Mouse (Mus musculus): ENCODE results near the gene Napepld.
"Not testable (repeated sequence)": the region's sequence is repeated elsewhere in the genome, so short reads cannot be mapped to it uniquely, and the experiment has no call there.

Napepld gene

DNA sequence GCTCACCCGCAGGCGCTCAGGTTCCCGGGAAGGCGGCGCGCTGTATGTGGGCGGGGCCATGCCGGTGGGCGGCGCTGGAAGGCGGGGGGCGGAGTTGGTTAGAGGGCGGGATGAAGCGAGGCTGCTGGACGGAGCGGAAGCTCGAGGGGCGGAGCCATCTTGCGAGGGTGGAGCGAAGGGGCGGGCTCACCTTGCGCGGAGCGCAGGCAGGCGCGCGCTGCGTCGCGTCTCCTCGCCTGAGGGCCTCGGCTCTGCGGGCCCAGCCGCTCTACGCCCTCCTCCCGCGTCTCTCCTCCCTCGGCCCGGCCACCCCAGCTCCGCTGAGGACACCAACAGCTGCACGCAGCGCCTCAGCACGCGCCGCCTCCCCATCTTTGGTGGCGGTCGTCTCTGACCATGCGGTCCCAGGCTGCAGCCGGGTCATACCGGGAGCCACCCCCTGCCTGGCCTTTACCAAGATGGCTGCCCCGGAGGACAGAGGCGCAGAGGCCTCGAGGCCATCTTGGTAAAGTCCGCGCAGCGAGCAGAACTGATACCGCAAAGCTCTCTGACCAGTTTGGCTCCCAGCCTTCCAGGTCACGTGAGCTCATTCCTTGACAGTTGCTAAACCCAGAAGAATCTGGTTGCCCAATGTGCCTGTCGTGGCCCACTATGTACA lies at the start of gene Napepld:
TSS of gene Napepld (minus strand) at position 46 of the 658 bp plus-strand sequence.
- DNase-seq = peak; percentile 99

DNA sequence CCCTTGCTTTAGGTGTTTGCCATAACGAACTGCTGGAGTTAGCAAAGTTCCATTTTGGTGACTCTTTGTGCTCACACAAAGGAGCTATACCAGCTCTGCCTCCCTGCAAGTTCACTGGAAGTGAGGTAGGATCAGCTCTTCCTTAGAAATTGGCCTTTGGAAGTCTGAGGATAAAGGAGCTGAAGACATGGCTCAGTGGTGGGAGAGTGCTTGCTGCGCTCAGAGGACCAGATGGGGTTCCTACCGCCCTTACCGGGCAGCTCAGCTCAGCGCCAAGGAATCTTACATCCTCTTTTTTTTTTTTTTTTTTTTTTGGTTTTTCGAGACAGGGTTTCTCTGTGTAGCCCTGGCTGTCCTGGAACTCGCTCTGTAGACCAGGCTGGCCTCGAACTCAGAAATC lies 44.8 kb upstream of the Napepld start:
- DNase-seq = no peak

DNA sequence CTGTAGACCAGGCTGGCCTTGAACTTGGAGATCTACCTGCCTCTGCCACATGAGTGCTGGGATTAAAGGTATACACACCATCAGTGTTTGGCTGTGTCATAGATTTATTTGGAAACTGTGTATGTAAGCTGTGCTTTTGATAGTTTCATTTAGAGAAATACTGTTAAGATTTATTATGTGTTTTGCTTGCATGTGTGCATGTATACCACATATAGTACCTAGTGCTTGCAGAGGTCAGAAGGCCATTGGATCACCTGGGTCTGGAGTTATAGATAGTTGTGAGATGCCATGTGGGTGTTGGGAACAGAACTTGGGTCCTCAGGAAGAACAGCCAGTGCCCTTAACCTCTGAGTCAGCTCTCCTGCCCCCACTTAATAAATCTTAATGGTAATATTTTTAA lies 43.5 kb upstream of the Napepld start:
- DNase-seq = no peak

DNA sequence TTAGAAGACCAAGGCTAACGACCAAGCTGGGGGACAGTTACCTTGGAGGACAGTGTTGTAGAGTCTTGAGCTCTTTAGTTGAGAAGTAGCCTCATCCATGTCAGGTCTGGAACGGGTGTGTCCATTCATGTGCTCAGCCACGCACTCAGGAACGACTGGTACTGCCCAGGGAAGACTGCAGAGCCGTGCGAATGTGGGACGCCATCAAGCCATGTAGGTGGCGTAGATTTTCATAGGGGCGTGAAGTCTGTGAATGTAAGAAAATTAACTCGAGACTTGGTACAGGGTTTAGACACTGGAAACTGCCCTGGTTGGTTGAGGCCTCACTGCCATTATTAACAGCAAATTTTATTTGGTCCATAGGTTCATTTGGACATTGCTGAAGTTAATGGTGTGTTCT lies 42.4 kb upstream of the Napepld start:
- DNase-seq = no peak

DNA sequence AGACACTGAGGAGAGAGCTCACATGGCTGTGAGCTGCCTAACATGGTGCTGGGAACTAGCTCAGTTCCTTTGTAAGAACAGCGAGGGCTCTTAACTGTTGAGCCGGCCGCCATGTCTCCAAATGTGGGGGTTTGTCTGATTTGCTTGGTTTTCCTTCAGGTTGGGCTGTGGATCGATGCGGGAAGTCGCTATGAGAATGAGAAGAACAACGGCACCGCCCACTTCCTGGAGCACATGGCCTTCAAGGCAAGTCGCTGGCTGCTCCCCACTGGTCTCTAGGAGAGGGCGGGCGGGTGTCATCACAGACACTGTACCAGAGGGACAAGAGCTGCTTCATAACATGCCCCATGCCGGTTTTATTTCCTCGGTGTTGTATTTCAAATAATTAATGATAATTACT lies 38.7 kb upstream of the Napepld start:
- no peak for DNase-seq

DNA sequence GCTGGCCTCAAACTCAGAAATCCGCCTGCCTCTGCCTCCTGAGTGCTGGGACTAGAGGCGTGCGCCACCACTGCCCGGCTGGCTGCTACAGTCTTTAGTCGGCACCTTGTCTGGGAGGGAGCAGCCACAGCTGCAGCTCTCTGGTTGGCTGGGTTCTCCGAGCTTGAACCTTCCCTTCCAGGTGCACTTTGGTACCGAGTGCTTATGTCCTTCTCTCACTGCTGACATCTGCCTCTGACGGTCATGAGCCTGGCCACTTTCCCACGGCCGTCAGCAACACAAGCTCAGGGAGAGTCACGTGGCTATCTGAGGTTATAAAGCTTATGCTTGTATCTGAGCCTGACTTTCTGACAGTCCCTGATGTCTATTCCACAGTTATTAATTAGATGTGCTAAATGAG lies 37.9 kb upstream of the Napepld start:
- peak; percentile 79 to 88 for DNase-seq

DNA sequence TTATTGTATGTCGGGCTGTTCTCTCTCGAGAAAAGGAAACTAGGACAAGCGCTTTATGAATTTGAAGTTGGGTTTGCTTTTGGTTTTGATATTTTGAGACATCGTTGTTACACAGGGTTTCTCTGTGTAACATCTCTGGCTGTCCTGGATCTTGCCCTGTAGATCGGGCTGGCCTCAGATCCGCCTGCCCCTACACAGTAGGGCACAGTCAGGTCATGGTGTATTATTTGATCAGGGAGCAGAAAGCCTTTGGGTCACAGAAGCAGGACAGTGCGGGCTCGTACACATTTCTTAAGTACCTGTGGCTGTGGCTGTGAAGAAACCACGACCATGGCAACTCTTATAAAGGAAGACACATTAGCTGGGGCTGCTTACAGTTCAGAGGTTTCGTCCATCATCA lies 36.4 kb upstream of the Napepld start:
- DNase-seq = no peak

DNA sequence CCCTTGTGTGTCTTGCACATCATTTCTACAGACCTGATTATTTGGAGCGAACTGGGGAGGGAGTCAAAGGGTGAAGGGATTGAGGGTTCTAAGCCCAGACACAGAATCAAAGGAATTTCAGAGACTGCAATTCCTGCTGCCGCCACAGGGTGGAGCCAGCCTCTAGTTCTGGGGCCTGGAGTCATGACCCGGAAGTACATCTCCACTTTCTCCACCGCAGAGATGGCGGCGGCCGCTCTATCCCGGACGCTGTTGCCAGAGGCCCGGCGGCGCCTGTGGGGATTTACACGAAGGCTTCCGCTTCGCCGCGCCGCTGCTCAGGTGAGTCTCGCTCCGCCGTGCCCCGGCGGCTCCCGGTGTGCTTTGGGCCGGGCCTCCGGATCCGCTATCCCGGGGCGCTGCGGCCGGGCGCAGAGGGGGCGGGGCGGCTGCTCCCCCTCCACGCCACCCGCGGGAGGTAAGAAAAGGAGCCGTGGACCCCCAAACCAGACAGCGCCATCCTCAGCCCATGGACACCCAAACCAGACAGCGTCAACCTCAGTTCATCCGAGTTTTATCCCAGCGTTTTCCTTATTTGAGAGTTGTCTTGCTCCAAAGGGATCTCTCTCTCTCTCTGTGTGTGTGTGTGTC lies 35.9 kb upstream of the Napepld start, which contains the start of gene Pmpcb:
TSS of gene Pmpcb (plus strand) at position 186 of the 630 bp plus-strand sequence.
- peak; percentile 90 to 92 for DNase-seq

DNA sequence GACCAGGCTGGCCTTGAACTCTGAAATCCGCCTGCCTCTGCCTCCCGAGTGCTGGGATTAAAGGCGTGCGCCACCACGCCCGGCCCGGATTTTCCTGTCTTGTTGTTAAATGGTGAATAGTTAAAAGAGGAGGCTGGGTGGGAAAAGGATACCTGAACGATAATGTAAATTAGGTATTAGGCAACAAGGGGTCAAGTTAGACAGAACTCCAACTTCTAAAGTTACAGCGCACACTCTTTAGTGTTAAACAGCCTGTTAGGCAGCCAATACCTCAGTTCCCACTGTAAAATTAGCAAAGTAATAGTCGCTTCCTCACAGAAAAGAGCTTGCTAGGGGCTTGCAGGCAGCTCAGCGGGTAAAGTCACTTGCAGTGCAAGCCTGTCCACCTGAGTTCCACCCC lies 34.9 kb upstream of the Napepld start:
- no peak for DNase-seq

DNA sequence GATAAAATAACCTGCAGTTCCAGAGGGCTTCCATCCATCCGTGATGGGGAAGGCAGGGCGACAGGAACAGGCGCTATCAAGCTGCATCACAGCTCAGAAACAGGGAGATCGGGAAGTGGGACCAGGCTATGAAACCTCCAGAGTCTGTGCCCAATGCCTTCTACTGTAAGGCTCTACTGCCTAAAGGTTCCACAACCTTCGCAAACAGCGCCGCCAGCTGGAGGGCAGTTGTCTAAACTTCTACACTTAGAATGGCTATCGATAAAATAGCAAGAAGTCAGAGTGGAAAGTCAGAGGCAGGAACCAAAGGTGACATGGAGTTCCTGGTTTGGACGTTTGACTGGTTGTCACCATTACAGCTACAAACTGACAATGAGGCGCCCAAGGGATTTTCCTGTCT lies 34.4 kb upstream of the Napepld start:
- peak; percentile 78 to 95 for DNase-seq

DNA sequence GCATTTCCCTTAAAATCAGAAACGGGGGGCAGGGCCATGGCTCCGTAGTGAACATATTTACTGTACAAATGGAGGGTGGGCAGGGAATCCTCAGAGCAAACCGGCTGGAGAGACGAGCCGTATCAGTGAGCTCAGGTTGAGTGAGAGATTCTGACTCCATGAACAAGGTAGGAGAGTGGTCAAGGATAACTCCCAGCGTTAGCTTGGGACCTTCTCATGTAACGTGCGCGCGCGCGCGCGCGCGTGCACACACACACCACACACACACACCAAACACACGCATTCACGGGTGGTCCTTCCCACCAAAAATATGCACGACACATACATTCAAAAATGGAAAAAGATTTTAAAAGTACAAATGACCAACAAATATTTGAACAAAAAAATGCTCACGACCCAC lies 33.9 kb upstream of the Napepld start:
- peak in 1 of 2 experiments; percentile 19 for DNase-seq

DNA sequence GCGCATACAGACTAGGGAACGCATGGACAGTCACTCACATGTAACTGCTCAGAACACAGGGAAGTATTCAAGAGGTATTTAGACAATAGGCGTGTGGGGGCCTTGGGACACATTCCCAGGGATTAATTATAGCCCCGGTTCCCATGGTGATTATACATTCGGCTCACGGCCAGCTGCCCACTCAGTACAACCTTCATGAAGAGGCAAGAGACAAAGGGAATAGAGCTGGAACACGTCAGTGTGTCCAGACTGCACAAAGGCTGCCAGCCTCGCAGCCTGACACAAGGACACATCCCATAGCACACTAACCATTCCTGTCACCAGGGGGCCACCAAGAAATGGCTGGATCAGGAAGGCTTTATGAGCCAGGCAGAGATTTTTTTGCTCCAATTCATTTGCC lies 31.7 kb upstream of the Napepld start:
- DNase-seq = peak; percentile 50 to 73

DNA sequence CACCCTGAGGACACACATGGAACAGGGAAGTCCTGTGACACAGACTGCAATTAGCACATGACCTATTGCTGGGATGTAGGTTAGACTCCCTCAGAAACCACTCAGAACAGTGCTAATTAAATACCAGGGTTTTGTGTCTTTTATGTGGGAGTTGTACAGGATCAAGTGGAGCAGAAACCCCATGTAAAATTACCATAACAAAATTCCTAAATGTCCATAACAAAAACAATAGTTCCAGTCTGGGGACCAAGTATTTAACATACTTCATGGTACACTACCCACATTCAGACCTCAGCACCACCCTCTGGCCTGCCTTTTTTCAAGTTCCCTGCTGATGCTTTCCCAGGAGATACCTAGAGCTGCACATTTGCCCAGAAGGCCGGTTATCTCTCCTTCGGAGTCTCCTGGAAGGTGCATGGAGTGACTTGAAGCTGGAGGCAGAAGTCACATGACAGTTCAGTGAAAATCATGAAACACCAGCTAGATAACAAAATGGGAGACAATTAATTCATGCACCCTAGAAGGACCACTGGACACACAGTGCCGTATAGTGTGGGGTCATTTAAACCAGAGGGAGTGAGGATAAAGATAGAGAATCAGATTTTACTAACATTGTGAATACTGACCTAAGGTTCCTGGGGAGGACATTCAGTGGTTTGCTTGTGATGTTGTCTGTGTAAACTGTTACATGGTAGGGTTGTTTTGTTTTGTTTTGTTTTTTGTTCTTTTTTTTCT lies 31.1 kb upstream of the Napepld start:
- DNase-seq = no peak

DNA sequence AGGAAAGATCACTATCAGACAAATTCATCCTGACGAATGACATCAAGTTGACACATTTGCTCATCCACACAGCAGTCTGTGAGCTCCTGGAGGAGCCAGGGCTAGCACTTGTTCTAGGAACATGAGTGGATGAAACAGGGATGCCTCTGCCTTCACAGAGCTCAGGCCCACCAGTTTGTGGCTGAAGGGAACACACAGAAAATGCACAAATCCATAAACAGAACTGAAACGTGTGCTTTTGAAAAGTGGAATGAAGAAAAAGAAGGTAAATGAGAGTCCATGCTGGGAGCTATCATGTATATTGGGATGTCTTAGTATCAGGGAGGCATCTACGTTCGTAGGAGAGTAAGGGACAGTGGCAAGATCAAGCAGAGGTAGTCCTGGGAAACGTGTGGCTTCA lies 27.9 kb upstream of the Napepld start:
- no peak for DNase-seq

DNA sequence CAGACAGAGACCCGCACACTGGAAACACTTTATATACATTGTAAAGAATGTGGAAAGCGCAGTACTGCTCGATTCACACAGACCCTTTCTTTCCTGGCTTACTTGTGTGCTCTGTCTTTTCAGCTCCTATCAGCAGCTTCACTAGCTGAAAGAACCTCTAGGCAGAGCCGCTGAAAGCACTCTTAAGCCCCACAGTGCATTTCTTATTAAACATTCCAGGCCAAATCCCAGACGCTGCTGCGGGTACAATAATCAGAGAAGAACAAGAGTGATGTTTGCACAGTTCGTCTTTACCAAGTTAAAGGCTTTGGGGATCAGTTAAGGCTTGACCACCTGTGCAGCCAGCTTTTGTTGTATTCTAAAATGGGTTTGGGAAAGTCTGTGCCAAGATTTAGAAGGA lies 23.7 kb upstream of the Napepld start:
- DNase-seq = no peak

DNA sequence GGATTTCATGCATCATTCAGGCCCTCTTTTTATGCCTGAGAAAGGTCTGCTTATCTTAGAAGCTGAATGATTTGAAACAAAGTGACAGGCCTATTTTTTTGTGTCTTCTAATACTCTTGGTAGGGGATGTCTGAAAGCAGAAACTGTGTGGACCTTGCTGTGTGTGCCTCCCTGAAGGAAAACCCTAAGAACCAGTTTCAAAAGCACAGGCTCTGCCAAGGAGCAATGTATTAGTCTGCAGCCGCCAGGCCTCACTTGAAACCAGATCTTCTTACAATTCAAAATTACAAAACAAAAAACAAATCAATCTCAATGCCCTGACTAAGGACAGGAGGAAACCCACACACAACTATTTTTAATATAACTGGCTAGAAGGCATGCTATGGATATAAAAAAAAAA lies 23.2 kb upstream of the Napepld start:
- DNase-seq = no peak

DNA sequence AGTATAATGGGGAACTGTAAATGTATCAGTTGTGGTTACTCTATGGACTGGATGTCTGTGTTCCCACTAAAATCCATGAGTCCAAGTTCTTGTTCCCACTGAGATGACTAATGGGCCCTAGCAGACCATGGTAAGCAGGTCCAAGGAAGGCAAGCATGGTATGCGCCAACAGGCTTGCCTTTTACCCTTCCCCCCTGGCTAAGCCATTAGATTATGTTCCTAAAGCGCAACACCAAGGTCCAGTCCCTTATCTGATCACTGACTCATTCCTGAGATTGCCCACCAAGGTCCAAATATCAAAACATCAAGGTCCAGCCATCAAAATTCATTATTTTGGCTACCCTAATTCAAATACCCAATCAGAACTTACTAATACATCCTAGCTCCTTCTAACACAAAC lies 18.0 kb upstream of the Napepld start:
- no peak for DNase-seq

DNA sequence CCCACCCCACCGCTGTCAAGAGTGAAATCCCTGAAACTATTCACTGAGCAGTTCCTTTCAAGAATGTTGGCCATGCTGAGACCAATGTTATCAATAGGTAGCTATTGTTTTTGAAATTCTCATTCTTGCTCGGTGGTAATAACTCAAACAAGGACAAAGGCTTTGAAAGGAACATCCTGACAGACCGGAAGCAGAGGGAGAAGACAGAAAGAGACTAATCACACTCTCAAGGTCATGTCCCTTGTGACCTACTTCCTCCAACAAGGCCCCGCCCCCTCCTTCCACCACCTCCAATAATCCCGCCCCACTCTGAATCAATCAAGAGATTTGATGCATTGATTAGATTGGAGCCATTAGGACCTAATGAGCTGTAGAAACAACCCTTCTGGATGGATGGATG lies 17.4 kb upstream of the Napepld start:
- no peak for DNase-seq

DNA sequence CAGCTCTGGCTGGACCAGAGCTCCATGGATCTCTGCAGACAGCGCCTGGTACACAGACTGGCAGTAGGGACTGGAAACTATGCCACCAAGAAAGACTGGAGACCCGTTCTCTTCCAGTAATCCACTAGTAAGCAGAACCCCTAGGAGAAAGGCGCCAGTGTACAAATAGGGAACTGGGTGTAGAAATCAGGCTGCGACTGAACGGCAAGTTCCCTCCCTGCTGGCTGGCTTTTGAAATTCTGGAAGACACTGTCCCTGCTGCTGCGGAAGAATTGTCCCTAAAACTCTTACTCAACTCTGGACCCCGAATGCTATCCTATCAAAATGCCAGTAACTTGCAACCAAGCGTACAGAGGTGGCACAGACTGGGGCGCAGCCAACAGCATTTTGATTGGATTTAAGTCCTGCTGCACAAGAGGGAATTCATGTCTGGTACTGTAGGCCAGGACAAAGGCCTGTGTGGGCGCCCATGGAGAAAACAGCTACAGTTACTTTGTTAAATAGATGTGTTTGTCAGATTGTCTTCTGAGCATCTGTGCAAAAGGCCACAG lies 16.0 kb upstream of the Napepld start:
- DNase-seq = no peak

DNA sequence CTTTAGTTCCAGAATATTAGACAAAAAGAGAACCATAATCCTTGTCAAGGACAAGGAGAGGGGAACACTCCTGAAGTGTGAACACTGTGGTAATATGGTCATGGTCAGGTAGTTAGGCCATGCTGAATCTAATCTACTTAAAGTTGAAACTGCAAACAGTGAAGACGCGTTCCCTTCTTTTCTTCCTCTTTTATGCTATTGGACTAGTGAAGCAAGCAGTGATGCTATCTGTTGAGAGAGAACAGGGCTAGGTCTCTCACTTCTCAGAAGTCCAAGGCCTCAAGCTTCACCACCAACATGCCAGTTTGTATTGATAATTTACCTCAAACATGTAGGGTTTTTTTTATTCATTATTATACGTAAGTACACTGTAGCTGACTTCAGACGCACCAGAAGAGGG lies 13.3 kb upstream of the Napepld start:
- DNase-seq = no peak

DNA sequence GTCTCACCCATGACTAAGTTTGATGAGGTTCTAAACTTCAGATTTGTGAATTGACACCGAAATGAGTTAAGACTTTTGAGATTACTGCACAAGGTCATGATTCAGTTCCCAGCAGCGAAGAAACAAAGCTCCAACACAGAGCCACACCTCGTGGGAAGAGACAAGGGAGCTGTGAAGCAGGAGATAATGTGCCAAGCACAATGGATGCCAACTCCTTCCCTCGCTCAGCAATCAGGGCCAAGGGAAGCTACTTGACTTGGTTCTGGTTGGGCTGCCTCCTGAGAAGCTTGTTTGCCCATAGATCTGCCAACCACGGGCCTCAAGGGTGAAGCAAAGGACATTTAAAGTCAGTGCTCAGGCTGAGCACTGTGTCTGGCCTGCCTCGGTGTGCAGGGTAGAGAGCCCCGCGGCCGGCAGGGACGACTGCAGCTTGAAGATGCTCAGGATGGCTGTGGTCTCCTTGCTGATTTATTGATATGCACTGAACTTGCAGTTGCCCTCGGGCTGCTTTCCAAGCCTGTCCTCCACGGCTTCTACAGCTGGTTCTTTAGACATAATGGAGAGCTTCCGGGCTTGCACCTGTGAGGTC lies 11.0 kb upstream of the Napepld start:
- DNase-seq = no peak

DNA sequence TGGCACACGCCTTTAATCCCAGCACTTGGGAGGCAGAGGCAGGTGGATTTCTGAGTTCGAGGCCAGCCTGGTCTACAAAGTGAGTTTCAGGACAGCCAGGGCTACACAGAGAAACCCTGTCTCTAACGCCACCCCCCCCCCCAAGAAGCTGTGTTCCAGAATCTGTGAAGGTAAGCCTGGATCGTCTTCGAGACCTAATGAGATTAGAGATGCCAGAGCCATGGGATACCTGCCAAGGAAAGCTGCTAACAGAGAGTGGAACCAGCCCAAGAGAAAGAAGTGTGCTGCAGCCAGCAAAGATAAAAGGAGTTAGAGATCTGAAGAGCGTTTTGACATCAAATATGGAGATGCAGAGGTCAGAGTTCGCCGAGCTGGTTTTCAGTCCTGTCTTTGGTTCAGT lies 6.8 kb upstream of the Napepld start:
- not testable (repeated sequence) for DNase-seq

DNA sequence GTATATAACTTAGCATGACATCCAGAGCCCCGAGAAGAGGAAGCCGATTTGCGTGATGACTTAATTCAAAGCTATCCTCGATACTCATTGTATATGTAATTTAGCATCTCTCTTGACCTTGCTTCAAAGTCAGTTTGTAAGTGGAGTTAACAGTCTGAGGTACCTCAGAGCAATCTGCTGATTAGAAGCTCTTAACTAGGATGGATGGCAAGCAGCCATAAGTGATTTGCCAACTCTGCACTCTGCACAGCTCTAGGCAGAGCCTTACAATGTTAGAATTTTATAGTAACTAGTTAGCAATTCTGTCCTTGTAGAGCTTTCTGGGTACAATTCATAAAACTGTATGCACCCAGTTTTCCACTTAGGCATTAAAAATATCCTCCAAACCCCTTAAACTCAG lies 5.3 kb upstream of the Napepld start:
- peak; percentile 13 to 27 for DNase-seq

All from kidney, postnatal 36 days (tissue).